Mouse (Mus musculus): ENCODE results near the gene Cdhr2. TPM values are rescaled to one million over a fixed set of nuclear protein-coding genes. Genes with fewer than 3 reads are reported as not detected.

Cdhr2 gene
- polyA plus RNA-seq, 1 experiment = 0.01 TPM

DNA sequence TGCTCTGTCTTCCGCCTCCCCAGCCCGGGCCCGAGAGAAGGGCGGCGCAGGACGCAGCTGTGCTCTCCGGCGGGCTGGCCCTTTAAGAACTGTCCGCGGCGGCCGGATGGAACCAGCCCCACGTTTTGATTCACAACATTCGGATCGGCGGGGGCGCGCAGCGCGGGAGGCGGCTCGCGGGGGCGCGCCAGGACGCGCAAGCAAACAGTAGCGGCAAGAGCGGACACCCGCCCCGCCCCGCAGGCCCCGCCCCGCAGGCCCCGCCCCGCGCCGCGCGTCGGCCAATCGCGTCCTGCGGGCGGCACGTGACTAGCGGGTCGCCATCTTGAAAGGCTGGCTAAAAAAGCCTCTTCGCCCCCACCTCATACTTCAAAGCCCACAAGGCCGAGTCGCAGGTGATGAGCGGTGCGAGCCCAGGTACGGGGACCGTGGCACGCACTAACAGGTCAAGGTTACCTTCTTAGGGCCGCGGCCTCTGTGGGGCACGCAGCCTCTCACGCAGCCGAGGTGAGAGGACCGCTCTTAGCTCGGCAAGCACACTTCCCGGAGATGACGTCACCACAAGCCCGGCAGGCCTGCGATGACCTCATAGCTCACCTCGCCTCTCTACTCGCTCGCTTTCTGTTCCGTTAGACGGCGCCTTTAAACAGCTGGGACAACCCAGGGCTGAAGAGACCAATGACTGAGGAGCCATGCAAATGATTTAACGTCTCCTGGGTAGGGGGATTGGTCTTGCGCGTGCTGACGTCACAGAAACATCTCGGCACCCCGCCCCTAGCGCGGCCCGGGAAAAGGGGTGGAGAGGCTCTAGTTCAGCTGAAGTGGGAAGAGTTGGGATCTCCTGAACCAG, 13.5 kb upstream of the Cdhr2 start:
- Histone ChIP-seq H3K4me3 (ENCODE audit: insufficient read depth, poor library complexity, severe bottlenecking) (peak overlapping the region; percentile 83), H3K36me3 (ENCODE audit: control insufficient read depth, insufficient read depth) (peaks cover 12% of the 10 kb centered on the region), H3K79me3 (ENCODE audit: low read depth) (peaks cover 72% of the 10 kb centered on the region), H3K27me3 (ENCODE audit: control insufficient read depth, insufficient read depth, insufficient read length) (no peaks in the 10 kb centered on the region), H3ac (ENCODE audit: control insufficient read depth, insufficient read length, low read depth) (peak overlapping the region; percentile 83), H3K79me2 (ENCODE audit: control insufficient read depth, insufficient read depth) (peaks cover 90% of the 10 kb centered on the region)
- TF ChIP-seq CEBPB (IDR thresholded peaks at IDR 0.05; ENCODE audit: low read depth) (no peak), MAX (IDR thresholded peaks at IDR 0.05) (peak; percentile 57), USF1 (IDR thresholded peaks at IDR 0.05; ENCODE audit: low read depth) (peak; percentile 87)

- H3K27me3 ChIP-seq (ENCODE audit: control insufficient read depth, insufficient read depth, insufficient read length) = no peaks in the 10 kb centered on the region
- H3K36me3 ChIP-seq (ENCODE audit: control insufficient read depth, insufficient read depth) = no peaks in the 10 kb centered on the region
- no peak overlapping the region for H3ac ChIP-seq (ENCODE audit: control insufficient read depth, insufficient read length, low read depth)
- H3K79me3 ChIP-seq (ENCODE audit: low read depth) = peaks cover 64% of the 10 kb centered on the region
- TF ChIP-seq CEBPB (IDR thresholded peaks at IDR 0.05; ENCODE audit: low read depth) (no peak), FOSL1 (IDR thresholded peaks at IDR 0.05; ENCODE audit: insufficient read depth, low read length, poor library complexity, severe bottlenecking) (no peak), MAX (IDR thresholded peaks at IDR 0.05) (no peak), USF1 (IDR thresholded peaks at IDR 0.05; ENCODE audit: low read depth) (no peak), CTCF (IDR thresholded peaks at IDR 0.05; ENCODE audit: control insufficient read depth, insufficient read depth, insufficient read length) (no peak), MYOG (IDR thresholded peaks at IDR 0.05; ENCODE audit: control insufficient read depth, extremely low read depth, insufficient read length) (no peak), MYOD1 (IDR thresholded peaks at IDR 0.05; ENCODE audit: control insufficient read depth, insufficient read length, low read depth) (no peak)
- peaks cover 75% of the 10 kb centered on the region for H3K79me2 ChIP-seq (ENCODE audit: control insufficient read depth, insufficient read depth)
- no peak overlapping the region for H3K4me3 ChIP-seq (ENCODE audit: insufficient read depth, poor library complexity, severe bottlenecking)
These were observed 11.0 kb upstream of the Cdhr2 start for GRCm38 (mm10) chr13:54690151-54690740.

DNA sequence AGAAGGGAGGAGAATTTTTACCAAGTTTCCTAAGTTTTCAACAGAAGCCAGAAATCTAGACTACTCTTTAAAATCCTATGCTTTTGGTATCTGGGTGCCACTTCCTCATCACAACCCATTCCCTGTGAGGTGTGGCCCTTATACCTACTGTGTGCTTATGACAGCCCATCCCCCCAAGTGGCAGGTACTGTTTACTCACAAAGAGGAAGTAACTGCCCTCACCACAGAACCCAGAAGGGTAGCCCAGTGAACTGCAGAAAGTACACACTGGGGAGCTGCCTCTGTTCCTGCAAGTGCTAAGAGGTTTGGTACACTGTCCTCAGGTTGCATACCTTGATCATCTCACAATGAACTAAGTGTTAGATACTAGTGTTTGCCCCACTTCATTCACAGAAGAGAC, 9.5 kb upstream of the Cdhr2 start:
- Histone ChIP-seq H3K4me3 (ENCODE audit: insufficient read depth, poor library complexity, severe bottlenecking) (no peak overlapping the region), H3K79me3 (ENCODE audit: low read depth) (peaks cover 49% of the 10 kb centered on the region), H3K27me3 (ENCODE audit: control insufficient read depth, insufficient read depth, insufficient read length) (no peaks in the 10 kb centered on the region), H3K36me3 (ENCODE audit: control insufficient read depth, insufficient read depth) (no peaks in the 10 kb centered on the region), H3ac (ENCODE audit: control insufficient read depth, insufficient read length, low read depth) (no peak overlapping the region), H3K79me2 (ENCODE audit: control insufficient read depth, insufficient read depth) (peaks cover 60% of the 10 kb centered on the region)
- TF ChIP-seq USF1 (IDR thresholded peaks at IDR 0.05; ENCODE audit: low read depth) = no peak

GRCm38 (mm10) chr13:54692711-54693557, 8.3 kb upstream of the Cdhr2 start:
- peaks cover 53% of the 10 kb centered on the region for H3K79me2 ChIP-seq (ENCODE audit: control insufficient read depth, insufficient read depth)
- H3ac ChIP-seq (ENCODE audit: control insufficient read depth, insufficient read length, low read depth) = peak overlapping the region; percentile 98
- peaks cover 46% of the 10 kb centered on the region for H3K79me3 ChIP-seq (ENCODE audit: low read depth)
- H3K4me3 ChIP-seq (ENCODE audit: insufficient read depth, poor library complexity, severe bottlenecking) = peak overlapping the region; percentile 98
- H3K36me3 ChIP-seq (ENCODE audit: control insufficient read depth, insufficient read depth) = no peaks in the 10 kb centered on the region
- TF ChIP-seq MAX (IDR thresholded peaks at IDR 0.05) (no peak), MYOD1 (IDR thresholded peaks at IDR 0.05; ENCODE audit: control insufficient read depth, insufficient read length, low read depth) (no peak), FOSL1 (IDR thresholded peaks at IDR 0.05; ENCODE audit: insufficient read depth, low read length, poor library complexity, severe bottlenecking) (no peak), MYOG (IDR thresholded peaks at IDR 0.05; ENCODE audit: control insufficient read depth, extremely low read depth, insufficient read length) (no peak), CEBPB (IDR thresholded peaks at IDR 0.05; ENCODE audit: low read depth) (no peak), USF1 (IDR thresholded peaks at IDR 0.05; ENCODE audit: low read depth) (no peak), CTCF (IDR thresholded peaks at IDR 0.05; ENCODE audit: control insufficient read depth, insufficient read depth, insufficient read length) (no peak)
- H3K27me3 ChIP-seq (ENCODE audit: control insufficient read depth, insufficient read depth, insufficient read length) = peaks cover 4% of the 10 kb centered on the region

GRCm38 (mm10) chr13:54693558-54694347, 7.5 kb upstream of the Cdhr2 start, which contains the start of gene Rnf44:
Gene Rnf44, minus strand, starts transcription at chr13:54693907.
- TF ChIP-seq MAX (IDR thresholded peaks at IDR 0.05) = peak; percentile 64
- TF ChIP-seq CEBPB (IDR thresholded peaks at IDR 0.05; ENCODE audit: low read depth) = no peak
- H3ac ChIP-seq (ENCODE audit: control insufficient read depth, insufficient read length, low read depth) = peak within 1 kb of the TSS; percentile 98
- H3K79me2 ChIP-seq (ENCODE audit: control insufficient read depth, insufficient read depth) = peaks cover 49% of the 10 kb centered on the region
- peak within 1 kb of the TSS; percentile 98 for H3K4me3 ChIP-seq (ENCODE audit: insufficient read depth, poor library complexity, severe bottlenecking)
- no peaks in the 10 kb centered on the region for H3K36me3 ChIP-seq (ENCODE audit: control insufficient read depth, insufficient read depth)
- peaks cover 45% of the 10 kb centered on the region for H3K79me3 ChIP-seq (ENCODE audit: low read depth)
- peaks cover 5% of the 10 kb centered on the region for H3K27me3 ChIP-seq (ENCODE audit: control insufficient read depth, insufficient read depth, insufficient read length)
